Mouse (Mus musculus) adrenal gland, adult (tissue): ENCODE measurements around the gene Gm11549.
A peak's percentile ranks its signal among the peaks of the same experiment; 100 is the strongest.

Experiments used
- DNase-seq, 2 experiments: peaks; one replicate each; pipeline ENCODE4 v3.0.0; 2022 to 2023; ENCODE audit warnings: low spot score in 1 of 2; ENCODE audit not compliant: inconsistent age in 2 of 2

The Gm11549 gene

GRCm38 (mm10) chr3:36522137-36522536 is 524 bp upstream of the Gm11549 start:
- no peak for DNase-seq

- DNase-seq: no peak
Observed at GRCm38 (mm10) chr3:36516196-36516595, 5.4 kb downstream of the Gm11549 start.

- DNase-seq: no peak
Observed at GRCm38 (mm10) chr3:36511491-36511890, 10.1 kb downstream of the Gm11549 start.

- no peak for DNase-seq
Observed at GRCm38 (mm10) chr3:36505809-36506735, 15.5 kb downstream of the Gm11549 start.

GRCm38 (mm10) chr3:36505306-36505705 is 16.3 kb downstream of the Gm11549 start:
- DNase-seq: no peak

GRCm38 (mm10) chr3:36501546-36501945 is 20.1 kb downstream of the Gm11549 start:
- DNase-seq: no peak

GRCm38 (mm10) chr3:36500976-36501375 is 20.6 kb downstream of the Gm11549 start:
- no peak for DNase-seq

GRCm38 (mm10) chr3:36499418-36499817 is 22.2 kb downstream of the Gm11549 start:
- DNase-seq: no peak

- DNase-seq: no peak
Observed at GRCm38 (mm10) chr3:36498224-36498623, 23.4 kb downstream of the Gm11549 start.

GRCm38 (mm10) chr3:36496746-36497145 is 24.9 kb downstream of the Gm11549 start:
- DNase-seq: peak; percentile 68 to 86

- DNase-seq: peak in 1 of 2 experiments; percentile 37
Observed at GRCm38 (mm10) chr3:36496273-36496672, 25.3 kb downstream of the Gm11549 start.

- DNase-seq: peak; percentile 88 to 97
Observed at GRCm38 (mm10) chr3:36495436-36495835, 26.2 kb downstream of the Gm11549 start.

GRCm38 (mm10) chr3:36494613-36495012 is 27.0 kb downstream of the Gm11549 start:
- no peak for DNase-seq

GRCm38 (mm10) chr3:36493641-36494283 is 27.9 kb downstream of the Gm11549 start:
- DNase-seq: peak in 1 of 2 experiments; percentile 37

GRCm38 (mm10) chr3:36492716-36493391 is 28.8 kb downstream of the Gm11549 start:
- no peak for DNase-seq

- no peak for DNase-seq
Observed at GRCm38 (mm10) chr3:36491535-36491934, 30.1 kb downstream of the Gm11549 start.

GRCm38 (mm10) chr3:36489590-36489910 is 32.1 kb downstream of the Gm11549 start:
- DNase-seq: no peak

- no peak for DNase-seq
Observed at GRCm38 (mm10) chr3:36488899-36489589, 32.6 kb downstream of the Gm11549 start.

- DNase-seq: no peak
Observed at GRCm38 (mm10) chr3:36488367-36488766, 33.2 kb downstream of the Gm11549 start.

- no peak for DNase-seq
Observed at GRCm38 (mm10) chr3:36486881-36487280, 34.7 kb downstream of the Gm11549 start.

GRCm38 (mm10) chr3:36486176-36486575 is 35.4 kb downstream of the Gm11549 start:
- peak in 1 of 2 experiments; percentile 53 for DNase-seq
